Mouse (Mus musculus) forebrain, embryonic 10.5 days (tissue): ENCODE results near the gene Vash2. TPM values are rescaled to one million over a fixed set of nuclear protein-coding genes. Genes with fewer than 3 reads are reported as not detected.

Source experiments
- DNase-seq: peaks from one replicate; pipeline ENCODE4 v3.0.0-alpha.2; 2017; ENCODE audit warnings: low spot score; ENCODE audit errors: extremely low spot score
- H3K27ac ChIP-seq: fragments of 300-500 bp; sonication (generic); 2 replicates; pipeline ENCODE4 v1.5.1; 2016; ENCODE audit warnings: mild to moderate bottlenecking
- H3K27me3 ChIP-seq: fragments of 300-500 bp; sonication (generic); 2 replicates; pipeline ENCODE4 v1.6.1; 2016; ENCODE audit warnings: mild to moderate bottlenecking; ENCODE audit not compliant: poor library complexity, severe bottlenecking
- H3K36me3 ChIP-seq: fragments of 300-500 bp; sonication (generic); replicated peaks from 2 replicates; pipeline ENCODE4 v1.6.1; 2016; ENCODE audit warnings: mild to moderate bottlenecking, moderate library complexity
- H3K4me1 ChIP-seq: fragments of 300-500 bp; sonication (generic); 2 replicates; pipeline ENCODE4 v1.6.1; 2016
- H3K4me3 ChIP-seq: fragments of 300-500 bp; sonication (generic); 2 replicates; pipeline ENCODE4 v1.5.1; 2016; ENCODE audit warnings: mild to moderate bottlenecking, moderate library complexity
- H3K9me3 ChIP-seq: fragments of 300-500 bp; sonication (generic); 2 replicates; pipeline ENCODE4 v1.6.1; 2016; ENCODE audit warnings: mild to moderate bottlenecking, moderate library complexity
- WGBS: fragments of 180-500 bp; shearing (Covaris S2); methylation state at CpG from one replicate; pipeline ENCODE4 v1.1.7; 2016; 5-methylcytosine and 5-hydroxymethylcytosine counted together
- polyA plus RNA-seq: library from polyadenylated mRNA; unstranded; fragments of >200 nt; fragmentation: Nextera tagmentation; extraction: Ambion mirVana; gene quantifications from 2 replicates; pipeline ENCODE4 v1.2.1, GENCODE M21; 2016

Gene Vash2
- polyA plus RNA-seq, 1 experiment from 2014 or later = 39.7 TPM

GRCm38 (mm10) chr1:190998027-190998426, 18.9 kb upstream of the Vash2 start:
- Histone ChIP-seq H3K27ac (no peak overlapping the region), H3K9me3 (peaks cover 7% of the 10 kb centered on the region; the same call in 1 of the 2 replicates), H3K4me1 (no peaks in the 10 kb centered on the region), H3K27me3 (no peaks in the 10 kb centered on the region), H3K36me3 (no peaks in the 10 kb centered on the region; the same call in 1 of the 2 replicates), H3K4me3 (no peak overlapping the region)
- WGBS = 91% methylated on average over 1 of the region's 1 CpGs
- no peak for DNase-seq

GRCm38 (mm10) chr1:190996346-190996877, 17.3 kb upstream of the Vash2 start:
- Histone ChIP-seq H3K27me3 (no peaks in the 10 kb centered on the region), H3K9me3 (peaks cover 7% of the 10 kb centered on the region; the same call in 1 of the 2 replicates), H3K36me3 (no peaks in the 10 kb centered on the region), H3K27ac (no peak overlapping the region), H3K4me1 (no peaks in the 10 kb centered on the region), H3K4me3 (no peak overlapping the region)
- 76% methylated on average over 6 of the region's 6 CpGs for WGBS
- no peak for DNase-seq

GRCm38 (mm10) chr1:190995548-190995947, 16.5 kb upstream of the Vash2 start:
- WGBS = 86% methylated on average over 7 of the region's 7 CpGs
- Histone ChIP-seq H3K4me1 (no peaks in the 10 kb centered on the region), H3K4me3 (no peak overlapping the region), H3K36me3 (no peaks in the 10 kb centered on the region), H3K27me3 (no peaks in the 10 kb centered on the region), H3K27ac (no peak overlapping the region), H3K9me3 (peaks cover 7% of the 10 kb centered on the region; the same call in 1 of the 2 replicates)
- DNase-seq = no peak

GRCm38 (mm10) chr1:190989437-190990082, 10.5 kb upstream of the Vash2 start:
- H3K27ac ChIP-seq = no peak overlapping the region
- no peak overlapping the region for H3K4me3 ChIP-seq
- H3K27me3 ChIP-seq = no peaks in the 10 kb centered on the region
- WGBS = 86% methylated on average over 9 of the region's 9 CpGs
- H3K36me3 ChIP-seq = no peaks in the 10 kb centered on the region
- H3K4me1 ChIP-seq = no peaks in the 10 kb centered on the region
- no peak for DNase-seq
- no peaks in the 10 kb centered on the region for H3K9me3 ChIP-seq

GRCm38 (mm10) chr1:190981412-190981811, 2.3 kb upstream of the Vash2 start:
- no peak overlapping the region for H3K4me3 ChIP-seq
- no peak overlapping the region for H3K27ac ChIP-seq
- peaks cover 17% of the 10 kb centered on the region for H3K27me3 ChIP-seq
- peaks cover 36% of the 10 kb centered on the region for H3K4me1 ChIP-seq
- WGBS = 82% methylated on average over 4 of the region's 4 CpGs
- DNase-seq = no peak
- no peaks in the 10 kb centered on the region for H3K9me3 ChIP-seq
- no peaks in the 10 kb centered on the region for H3K36me3 ChIP-seq

- DNase-seq = no peak
- H3K36me3 ChIP-seq = peaks cover 9% of the 10 kb centered on the region
- peaks cover 38% of the 10 kb centered on the region for H3K4me1 ChIP-seq
- H3K4me3 ChIP-seq = no peak overlapping the region
- WGBS = 100% methylated on average over 1 of the region's 1 CpGs
- H3K9me3 ChIP-seq = no peaks in the 10 kb centered on the region
- H3K27ac ChIP-seq = no peak overlapping the region
- peaks cover 17% of the 10 kb centered on the region for H3K27me3 ChIP-seq
Measured at GRCm38 (mm10) chr1:190980470-190980869, 1.4 kb upstream of the Vash2 start.

GRCm38 (mm10) chr1:190978511-190979073, 504 bp downstream of the Vash2 start:
- H3K4me3 ChIP-seq = peak overlapping the region; percentile 66
- H3K27ac ChIP-seq = peak overlapping the region; percentile 93
- peaks cover 28% of the 10 kb centered on the region for H3K36me3 ChIP-seq
- peaks cover 17% of the 10 kb centered on the region for H3K27me3 ChIP-seq
- peaks cover 38% of the 10 kb centered on the region for H3K4me1 ChIP-seq
- H3K9me3 ChIP-seq = no peaks in the 10 kb centered on the region
- DNase-seq = no peak
- under 1% methylated on average over 46 of the region's 46 CpGs for WGBS

- Histone ChIP-seq H3K27ac (peak overlapping the region; percentile 93), H3K4me1 (peaks cover 38% of the 10 kb centered on the region), H3K27me3 (peaks cover 17% of the 10 kb centered on the region), H3K9me3 (no peaks in the 10 kb centered on the region), H3K4me3 (peak overlapping the region; percentile 66), H3K36me3 (peaks cover 34% of the 10 kb centered on the region)
- under 1% methylated on average over 22 of the region's 22 CpGs for WGBS
- DNase-seq = peak; percentile 41
Measured at GRCm38 (mm10) chr1:190978001-190978400, 1.1 kb downstream of the Vash2 start.

- Histone ChIP-seq H3K4me3 (peak overlapping the region; percentile 66), H3K36me3 (peaks cover 43% of the 10 kb centered on the region), H3K27me3 (peaks cover 17% of the 10 kb centered on the region), H3K4me1 (peaks cover 38% of the 10 kb centered on the region), H3K27ac (no peak overlapping the region), H3K9me3 (no peaks in the 10 kb centered on the region)
- WGBS = 63% methylated on average over 11 of the region's 11 CpGs
- DNase-seq = no peak
Measured at GRCm38 (mm10) chr1:190976887-190977573, 2.1 kb downstream of the Vash2 start.

- Histone ChIP-seq H3K9me3 (no peaks in the 10 kb centered on the region), H3K36me3 (peaks cover 65% of the 10 kb centered on the region), H3K4me3 (no peak overlapping the region), H3K27ac (no peak overlapping the region), H3K27me3 (0 out of 2 replicates have a peak, but pooled peaks cover 10% of the 10 kb centered on the region), H3K4me1 (peaks cover 36% of the 10 kb centered on the region)
- DNase-seq = no peak
- 64% methylated on average over 1 of the region's 1 CpGs for WGBS
Measured at GRCm38 (mm10) chr1:190974833-190975232, 4.3 kb downstream of the Vash2 start.

- H3K9me3 ChIP-seq = no peaks in the 10 kb centered on the region
- no peak overlapping the region for H3K27ac ChIP-seq
- DNase-seq = no peak
- 92% methylated on average over 8 of the region's 8 CpGs for WGBS
- H3K4me3 ChIP-seq = no peak overlapping the region
- H3K4me1 ChIP-seq = peaks cover 30% of the 10 kb centered on the region
- peaks cover 72% of the 10 kb centered on the region for H3K36me3 ChIP-seq
- 0 out of 2 replicates have a peak, but pooled peaks cover 10% of the 10 kb centered on the region for H3K27me3 ChIP-seq
Measured at GRCm38 (mm10) chr1:190974191-190974590, 4.9 kb downstream of the Vash2 start.

- H3K36me3 ChIP-seq = peaks cover 86% of the 10 kb centered on the region
- H3K4me3 ChIP-seq = no peak overlapping the region
- 82% methylated on average over 7 of the region's 7 CpGs for WGBS
Measured at GRCm38 (mm10) chr1:190972612-190973192, 6.4 kb downstream of the Vash2 start.

More at GRCm38 (mm10) chr1:190972612-190973192, 6.4 kb downstream of the Vash2 start:
- DNase-seq = no peak
- H3K27ac ChIP-seq = no peak overlapping the region
- 0 out of 2 replicates have a peak, but pooled peaks cover 8% of the 10 kb centered on the region for H3K27me3 ChIP-seq
- peaks cover 15% of the 10 kb centered on the region for H3K4me1 ChIP-seq
- no peaks in the 10 kb centered on the region for H3K9me3 ChIP-seq
